Mouse (Mus musculus): ENCODE measurements around the gene Rabggta.

Gene Rabggta

GRCm38 (mm10) chr14:55721700-55722437 is at the start of gene Rabggta:
Rabggta (minus strand) TSS chr14:55722263.
- peak; percentile 85 for DNase-seq (ENCODE audit: low read depth, low spot score)

GRCm38 (mm10) chr14:55769087-55769703 is 47.1 kb upstream of the Rabggta start:
- DNase-seq (ENCODE audit: low read depth, low spot score) = no peak

DNA sequence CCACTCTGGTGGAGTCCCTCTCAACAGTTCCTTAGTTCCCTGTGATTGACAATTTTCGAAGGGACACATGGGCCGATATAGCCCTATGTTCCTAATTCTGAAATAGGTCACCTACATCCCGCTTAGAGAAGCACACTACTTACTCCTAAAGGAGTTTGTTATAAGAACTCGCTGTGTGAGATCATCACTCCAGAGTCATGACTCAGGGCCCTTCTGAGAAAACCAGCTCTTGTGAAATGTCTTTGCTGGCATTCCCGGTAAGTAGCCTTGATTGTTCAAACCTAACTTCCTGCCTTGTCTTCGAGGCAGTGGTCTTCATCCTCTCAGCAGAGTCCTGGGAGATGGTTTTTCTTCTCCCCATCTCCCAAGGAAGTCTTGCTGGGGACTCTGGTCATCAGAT is 46.5 kb upstream of the Rabggta start:
- DNase-seq (ENCODE audit: low read depth, low spot score) = peak; percentile 61

GRCm38 (mm10) chr14:55767519-55768414 is 45.7 kb upstream of the Rabggta start:
- DNase-seq (ENCODE audit: low read depth, low spot score) = no peak

DNA sequence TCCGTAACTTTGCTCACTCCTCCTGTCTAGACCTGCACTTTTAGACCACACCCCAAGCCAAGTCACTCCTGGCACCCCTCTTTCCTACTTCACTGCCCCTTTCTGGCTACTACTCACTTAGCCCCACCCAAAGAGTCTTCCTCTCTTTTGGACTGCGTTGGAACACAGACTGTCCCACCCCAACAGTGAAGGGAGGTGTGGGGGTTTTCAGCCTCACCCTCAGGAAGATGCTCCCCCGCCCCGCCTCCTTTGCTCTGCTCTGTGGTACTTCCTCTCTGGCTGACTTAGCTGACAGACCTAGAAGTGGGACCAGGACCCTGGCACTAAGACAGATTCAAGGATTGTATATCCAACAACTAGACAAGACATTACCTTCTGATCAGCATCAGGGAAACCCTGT is 43.6 kb upstream of the Rabggta start, which contains the start of gene Ltb4r1:
TSS of gene Ltb4r1 (plus strand) at position 267 of the 400 bp plus-strand sequence.
- no peak for DNase-seq (ENCODE audit: low read depth, low spot score)

DNA sequence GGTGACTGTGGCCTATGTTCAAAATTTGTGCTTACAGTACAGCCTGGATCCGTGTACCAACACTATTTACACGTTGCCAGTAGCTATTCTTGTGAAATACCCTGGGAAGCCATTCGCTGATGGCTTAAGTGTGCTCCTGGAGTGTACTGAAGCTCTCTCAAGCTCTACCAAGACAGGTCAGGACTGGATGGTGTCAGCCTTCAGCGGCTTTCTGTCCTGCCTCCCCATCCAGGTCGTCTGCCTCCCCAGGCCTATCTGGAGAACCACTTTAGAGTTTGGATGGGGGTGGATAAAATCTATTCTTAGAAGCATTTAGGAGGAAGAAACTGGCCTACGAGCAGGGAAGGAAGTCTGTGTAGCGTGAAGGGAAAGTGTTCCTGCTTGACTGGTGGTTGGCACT is 41.1 kb upstream of the Rabggta start:
- no peak for DNase-seq (ENCODE audit: low read depth, low spot score)

- DNase-seq (ENCODE audit: low read depth, low spot score) = no peak
Observed at GRCm38 (mm10) chr14:55762001-55762821, 40.1 kb upstream of the Rabggta start.

DNA sequence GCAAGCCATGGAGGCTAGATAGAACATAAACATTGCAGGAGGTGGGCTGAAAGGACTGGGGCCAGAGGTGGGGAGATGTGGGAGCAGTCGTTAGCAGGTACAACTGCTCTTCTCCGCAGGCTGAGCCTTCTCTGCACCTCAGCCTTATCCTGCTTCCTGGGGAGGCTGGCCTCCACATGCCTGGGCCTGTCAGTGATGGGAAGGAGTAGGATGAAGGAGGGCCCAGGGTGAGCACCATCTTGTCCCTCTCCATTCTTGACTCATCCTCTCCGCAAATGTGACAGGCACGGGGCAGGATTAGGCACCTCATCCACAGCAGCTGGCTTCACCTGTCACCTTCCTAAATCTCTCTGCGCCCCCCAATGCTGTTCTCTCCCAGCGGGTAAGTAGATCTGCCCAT is 39.1 kb upstream of the Rabggta start, which contains the start of gene Ltb4r2:
TSS of gene Ltb4r2 (plus strand) at position 266 of the 400 bp plus-strand sequence.
- no peak for DNase-seq (ENCODE audit: low read depth, low spot score)

- DNase-seq (ENCODE audit: low read depth, low spot score) = peak; percentile 85
Observed at GRCm38 (mm10) chr14:55760156-55760555, 38.1 kb upstream of the Rabggta start.

- DNase-seq (ENCODE audit: low read depth, low spot score) = peak; percentile 76
Observed at GRCm38 (mm10) chr14:55758363-55758784, 36.3 kb upstream of the Rabggta start, which contains the start of gene Cideb. Cideb (minus strand) TSS chr14:55758458.

GRCm38 (mm10) chr14:55757566-55757965 is 35.5 kb upstream of the Rabggta start:
- no peak for DNase-seq (ENCODE audit: low read depth, low spot score)

DNA sequence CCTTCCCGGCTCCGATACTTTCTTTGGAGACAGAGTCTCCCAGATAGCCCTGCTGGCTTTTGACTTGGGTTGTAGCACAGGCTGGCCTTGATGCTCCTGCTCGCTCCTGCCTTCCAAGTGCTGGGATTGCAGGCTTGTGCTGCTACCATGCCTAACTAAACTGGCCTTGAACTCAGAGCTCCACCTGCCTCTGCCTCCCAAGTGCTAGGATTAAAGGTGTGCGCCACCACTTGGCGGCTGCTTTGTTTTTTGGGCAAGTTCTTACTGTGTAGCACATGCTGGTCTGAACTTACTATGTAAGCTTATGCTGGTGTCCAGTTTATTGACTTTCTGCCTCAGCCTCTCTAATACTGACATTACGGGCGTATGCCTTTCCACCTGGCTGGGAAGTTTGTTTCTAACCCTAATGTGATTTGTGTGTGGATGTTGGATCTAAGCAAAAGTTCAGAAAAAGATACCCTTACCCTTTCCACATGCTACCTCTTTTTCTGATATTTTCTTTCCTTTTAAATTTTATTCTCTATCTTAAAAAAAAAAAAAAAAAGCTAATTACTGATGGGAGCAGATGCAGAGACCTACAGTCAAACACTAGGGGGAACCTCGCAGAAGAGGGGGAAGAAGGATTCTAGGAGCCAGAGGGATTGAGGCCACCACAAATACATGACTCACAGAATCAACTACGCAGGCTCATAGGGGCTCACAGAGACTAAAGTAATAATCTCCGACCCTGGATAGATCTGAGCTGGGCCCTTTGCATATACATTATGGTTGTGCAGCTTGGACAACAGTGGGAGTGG is 25.2 kb upstream of the Rabggta start:
- no peak for DNase-seq (ENCODE audit: low read depth, low spot score)

DNA sequence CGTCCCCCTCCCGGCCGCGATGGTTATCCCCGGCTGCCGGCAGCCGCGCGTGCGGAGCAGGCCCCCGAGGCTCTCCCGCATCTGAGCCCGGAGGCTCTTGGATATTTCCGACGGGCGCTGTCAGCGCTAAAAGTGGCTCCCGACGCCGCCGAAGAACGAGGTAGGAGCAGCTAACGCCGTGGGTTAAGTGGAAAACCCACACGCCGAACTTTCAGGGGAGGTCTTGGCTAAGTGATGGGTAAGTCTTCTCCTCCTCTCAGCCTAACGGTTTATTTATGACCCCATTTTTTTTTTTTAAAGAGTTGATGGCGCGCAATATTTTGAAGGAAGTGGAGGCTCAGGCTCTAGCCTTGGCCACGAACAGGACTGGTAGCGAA is 23.8 kb upstream of the Rabggta start:
- no peak for DNase-seq (ENCODE audit: low read depth, low spot score)

DNA sequence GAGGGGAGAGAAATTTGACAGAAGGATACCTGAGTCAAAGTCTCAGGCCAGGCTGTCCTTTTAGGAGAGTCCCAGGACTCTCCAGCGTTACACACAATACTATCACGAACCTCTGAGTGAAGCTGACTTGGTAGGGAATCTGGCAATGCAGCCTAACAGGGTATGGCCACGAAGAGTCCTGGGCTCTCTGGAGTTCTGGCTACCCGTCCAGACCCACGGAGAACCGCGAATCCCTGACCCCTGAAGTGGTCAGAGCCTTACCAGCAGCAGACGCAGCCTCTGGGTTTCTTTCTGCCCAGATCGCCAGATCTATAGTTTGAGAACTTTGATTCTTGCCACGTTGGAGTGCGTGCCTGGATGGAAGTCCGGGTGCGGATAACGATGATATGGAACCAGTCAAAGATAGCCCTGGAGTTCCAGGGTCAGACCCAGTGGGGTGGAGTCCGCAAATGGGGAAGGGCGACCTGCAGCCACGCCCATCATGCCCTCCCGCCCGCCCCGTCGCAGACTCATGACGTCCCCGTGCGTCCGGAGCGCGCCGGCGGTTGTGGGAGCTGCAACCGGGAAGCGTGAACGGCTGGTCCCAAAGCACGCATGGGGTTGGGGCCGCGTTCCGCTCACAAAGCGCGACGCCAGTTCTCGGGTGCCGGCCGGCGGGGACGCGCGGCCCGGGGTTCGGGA is 23.3 kb upstream of the Rabggta start, which contains the start of the genes Dhrs1 and Nop9:
TSS of gene Dhrs1 (minus strand) at position 511 of the 681 bp plus-strand sequence.
TSS of gene Nop9 (plus strand) at position 514 of the 681 bp plus-strand sequence.
- peak; percentile 71 for DNase-seq (ENCODE audit: low read depth, low spot score)

DNA sequence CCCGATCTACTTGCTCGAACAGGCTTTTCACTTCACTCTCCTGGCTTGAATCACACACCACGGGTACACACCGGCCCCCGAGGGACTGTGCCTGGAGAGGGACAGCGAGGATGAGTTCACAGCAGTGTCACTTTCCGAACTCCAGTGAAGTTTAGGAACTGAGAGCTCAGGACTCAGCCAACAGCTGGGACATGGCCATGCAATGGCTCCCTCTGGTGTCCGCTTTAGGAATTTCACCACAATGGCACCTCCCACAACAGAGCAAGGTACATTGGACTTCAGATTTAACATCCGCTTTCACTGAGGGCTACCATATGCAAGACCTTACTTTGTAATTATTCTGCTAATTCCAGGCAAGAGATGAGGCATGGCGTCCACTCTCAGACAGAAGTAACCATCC is 21.6 kb upstream of the Rabggta start:
- peak; percentile 85 for DNase-seq (ENCODE audit: low read depth, low spot score)

DNA sequence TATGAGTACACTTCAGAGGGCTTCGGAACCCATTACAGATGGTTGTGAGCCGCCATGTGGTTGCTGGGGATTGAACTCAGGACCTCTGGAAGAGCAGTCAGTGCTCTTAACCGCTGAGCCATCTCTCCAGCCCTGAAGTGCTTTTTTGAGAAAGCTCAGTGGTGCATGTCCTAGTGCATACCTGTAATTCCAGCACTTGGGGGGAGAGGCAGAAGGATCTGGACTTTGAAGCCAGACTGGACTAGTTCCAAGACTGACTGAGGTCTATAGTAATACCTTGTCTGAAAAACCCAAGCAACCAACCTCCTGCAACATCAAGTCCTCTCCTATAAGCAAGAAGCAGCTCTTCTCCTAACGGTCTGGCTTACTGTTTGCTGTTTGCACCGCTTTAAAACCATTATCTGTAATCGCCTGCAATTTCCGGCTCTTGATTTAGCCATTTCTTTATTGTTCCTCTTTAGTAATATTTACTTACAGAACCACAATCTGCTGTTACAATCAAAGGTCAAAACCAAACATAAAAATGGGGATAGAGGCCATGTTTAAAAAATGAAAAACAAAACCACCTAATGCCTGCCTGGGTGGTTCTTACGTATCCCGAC is 15.1 kb upstream of the Rabggta start:
- no peak for DNase-seq (ENCODE audit: low read depth, low spot score)

- no peak for DNase-seq (ENCODE audit: low read depth, low spot score)
Observed at GRCm38 (mm10) chr14:55735758-55736157, 13.7 kb upstream of the Rabggta start.

DNA sequence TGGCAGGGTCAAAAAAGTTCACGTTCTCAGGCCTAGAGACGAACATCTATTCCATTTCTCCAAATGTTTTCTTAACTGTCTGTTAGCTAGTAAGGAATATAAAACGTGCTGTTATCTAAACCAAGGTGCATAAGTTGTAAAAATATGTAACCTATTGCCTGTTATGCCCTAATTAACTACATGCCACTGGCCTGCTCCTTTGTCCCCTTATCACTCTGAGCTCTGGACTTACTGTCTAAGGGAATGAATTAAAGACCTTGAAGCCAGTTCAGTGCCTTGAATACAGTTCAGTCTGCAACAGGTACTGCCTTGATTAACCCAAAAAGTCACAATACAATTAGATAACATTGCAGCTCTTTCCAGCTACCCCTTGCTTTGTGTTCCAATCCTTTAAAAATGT is 13.3 kb upstream of the Rabggta start:
- DNase-seq (ENCODE audit: low read depth, low spot score) = no peak

- DNase-seq (ENCODE audit: low read depth, low spot score) = no peak
Observed at GRCm38 (mm10) chr14:55734869-55735268, 12.8 kb upstream of the Rabggta start.
